Mouse (Mus musculus) cortical plate, adult 2 months (tissue): ENCODE measurements around the gene Otop2.

Experiments
- CTCF ChIP-seq: fragments of 200-500 bp; IDR thresholded peaks from 2 replicates; pipeline ENCODE4 v1.5.1; 2011; ENCODE audit warnings: mild to moderate bottlenecking, control low read depth, low read length; ENCODE audit not compliant: insufficient read depth; ENCODE audit errors: extremely low read depth
- POLR2A ChIP-seq: fragments of 200-500 bp; IDR thresholded peaks from 2 replicates; pipeline ENCODE4 v1.6.1; 2011; ENCODE audit warnings: mild to moderate bottlenecking, low read length, control low read depth; ENCODE audit not compliant: insufficient read depth; ENCODE audit errors: extremely low read depth

- TF ChIP-seq CTCF (no peak), POLR2A (no peak)
These were observed 24.1 kb upstream of the Otop2 start for GRCm38 (mm10) chr11:115282723-115283485.
